Mouse (Mus musculus): Measurements from ENCODE around the gene Gm49395. TPM values are rescaled to one million over a fixed set of nuclear protein-coding genes. Genes with fewer than 3 reads are reported as not detected.

Gene Gm49395
- polyA plus RNA-seq, 1 experiment, result 9.0 TPM

- 85% methylated on average over 4 of the region's 4 CpGs for WGBS
- H3K4me3 ChIP-seq (ENCODE audit: low read depth, low read length), result no peak overlapping the region
- H3K4me1 ChIP-seq (ENCODE audit: control insufficient read depth, insufficient read depth, insufficient read length, low read length), result no peaks in the 10 kb centered on the region
- no peak for TF ChIP-seq POLR2A (IDR thresholded peaks at IDR 0.05; ENCODE audit: low read depth, low read length)
- TF ChIP-seq CTCF (IDR thresholded peaks at IDR 0.05; ENCODE audit: extremely low read depth, insufficient read length, insufficient replicate concordance, low read depth, low read length), result no peak
- H3K36me3 ChIP-seq (ENCODE audit: control insufficient read depth, insufficient read depth, low read length), result peaks cover 5% of the 10 kb centered on the region
- no peaks in the 10 kb centered on the region for H3K27me3 ChIP-seq (ENCODE audit: control insufficient read depth, insufficient read depth, low read length)
- no peak overlapping the region for H3K27ac ChIP-seq (ENCODE audit: insufficient read depth, low read depth, low read length)
These were observed 102.1 kb downstream of the Gm49395 start for GRCm38 (mm10) chr13:114999582-114999981.

DNA sequence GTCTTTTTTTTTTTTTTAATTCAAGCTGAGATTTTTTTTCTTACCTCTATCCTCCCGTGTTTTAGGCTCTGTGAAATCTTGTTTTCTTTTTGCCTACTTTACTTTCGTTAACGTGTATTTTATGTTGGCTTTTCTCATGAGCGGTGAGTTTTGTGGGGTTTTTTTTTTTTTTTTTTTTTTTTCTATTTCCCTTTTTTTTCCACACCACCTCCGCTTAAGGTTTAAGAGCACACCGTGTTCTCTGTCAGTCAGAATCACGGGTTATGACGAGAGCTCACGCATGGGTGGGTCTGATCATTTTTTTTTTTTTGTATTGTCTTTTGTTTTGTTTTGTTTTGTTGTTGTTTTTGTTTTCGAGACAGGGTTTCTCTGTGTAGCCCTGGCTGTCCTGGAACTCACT, 103.6 kb downstream of the Gm49395 start:
- 90% methylated on average over 10 of the region's 10 CpGs for WGBS
- no peaks in the 10 kb centered on the region for H3K4me1 ChIP-seq (ENCODE audit: control insufficient read depth, insufficient read depth, insufficient read length, low read length)
- H3K27me3 ChIP-seq (ENCODE audit: control insufficient read depth, insufficient read depth, low read length), result no peaks in the 10 kb centered on the region
- no peak overlapping the region for H3K27ac ChIP-seq (ENCODE audit: insufficient read depth, low read depth, low read length)
- H3K4me3 ChIP-seq (ENCODE audit: low read depth, low read length), result no peak overlapping the region
- peaks cover 6% of the 10 kb centered on the region for H3K36me3 ChIP-seq (ENCODE audit: control insufficient read depth, insufficient read depth, low read length)
- TF ChIP-seq CTCF (IDR thresholded peaks at IDR 0.05; ENCODE audit: extremely low read depth, insufficient read length, insufficient replicate concordance, low read depth, low read length), result no peak
- TF ChIP-seq POLR2A (IDR thresholded peaks at IDR 0.05; ENCODE audit: low read depth, low read length), result no peak

- WGBS, result 77% methylated on average over 14 of the region's 14 CpGs
- H3K27ac ChIP-seq (ENCODE audit: insufficient read depth, low read depth, low read length), result no peak overlapping the region
- no peak overlapping the region for H3K4me3 ChIP-seq (ENCODE audit: low read depth, low read length)
- H3K4me1 ChIP-seq (ENCODE audit: control insufficient read depth, insufficient read depth, insufficient read length, low read length), result no peaks in the 10 kb centered on the region
- TF ChIP-seq CTCF (IDR thresholded peaks at IDR 0.05; ENCODE audit: extremely low read depth, insufficient read length, insufficient replicate concordance, low read depth, low read length) (no peak), POLR2A (IDR thresholded peaks at IDR 0.05; ENCODE audit: low read depth, low read length) (no peak)
- no peaks in the 10 kb centered on the region for H3K27me3 ChIP-seq (ENCODE audit: control insufficient read depth, insufficient read depth, low read length)
- H3K36me3 ChIP-seq (ENCODE audit: control insufficient read depth, insufficient read depth, low read length), result peaks cover 10% of the 10 kb centered on the region; the same call in 1 of the 2 replicates
These were observed 109.3 kb downstream of the Gm49395 start for GRCm38 (mm10) chr13:114992260-114993014.

DNA sequence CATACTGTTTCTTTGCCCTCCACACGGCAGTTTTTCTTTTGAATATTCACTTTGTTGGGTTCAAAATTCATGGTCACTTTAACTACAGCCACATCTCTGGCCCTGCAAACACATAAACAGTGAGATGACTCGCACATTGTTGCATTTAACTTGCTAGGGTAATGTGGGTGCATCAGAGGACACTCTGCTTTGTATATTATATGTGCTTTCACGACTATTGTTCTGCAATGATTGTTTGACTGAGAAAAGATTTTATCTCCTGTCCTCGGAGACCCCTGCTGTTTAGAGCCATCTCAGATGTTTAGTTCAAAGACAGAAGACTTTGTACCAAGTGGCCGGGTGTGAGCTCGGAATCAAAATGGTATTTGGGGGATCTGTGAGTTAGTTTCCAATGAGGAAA, 114.1 kb downstream of the Gm49395 start:
- Histone ChIP-seq H3K4me3 (ENCODE audit: low read depth, low read length) (no peak overlapping the region), H3K27ac (ENCODE audit: insufficient read depth, low read depth, low read length) (no peak overlapping the region), H3K36me3 (ENCODE audit: control insufficient read depth, insufficient read depth, low read length) (peaks cover 7% of the 10 kb centered on the region; the same call in 1 of the 2 replicates), H3K27me3 (ENCODE audit: control insufficient read depth, insufficient read depth, low read length) (no peaks in the 10 kb centered on the region), H3K4me1 (ENCODE audit: control insufficient read depth, insufficient read depth, insufficient read length, low read length) (no peaks in the 10 kb centered on the region)
- TF ChIP-seq POLR2A (IDR thresholded peaks at IDR 0.05; ENCODE audit: low read depth, low read length) (no peak), CTCF (IDR thresholded peaks at IDR 0.05; ENCODE audit: extremely low read depth, insufficient read length, insufficient replicate concordance, low read depth, low read length) (no peak)
- WGBS, result 76% methylated on average over 6 of the region's 6 CpGs

GRCm38 (mm10) chr13:114987161-114987560, 114.6 kb downstream of the Gm49395 start:
- no peaks in the 10 kb centered on the region for H3K4me1 ChIP-seq (ENCODE audit: control insufficient read depth, insufficient read depth, insufficient read length, low read length)
- no peaks in the 10 kb centered on the region for H3K27me3 ChIP-seq (ENCODE audit: control insufficient read depth, insufficient read depth, low read length)
- peaks cover 6% of the 10 kb centered on the region; the same call in 1 of the 2 replicates for H3K36me3 ChIP-seq (ENCODE audit: control insufficient read depth, insufficient read depth, low read length)
- TF ChIP-seq POLR2A (IDR thresholded peaks at IDR 0.05; ENCODE audit: low read depth, low read length), result no peak
- peak; percentile 21; the same call in 1 of the 2 replicates for TF ChIP-seq CTCF (IDR thresholded peaks at IDR 0.05; ENCODE audit: extremely low read depth, insufficient read length, insufficient replicate concordance, low read depth, low read length)
- H3K4me3 ChIP-seq (ENCODE audit: low read depth, low read length), result no peak overlapping the region
- no peak overlapping the region for H3K27ac ChIP-seq (ENCODE audit: insufficient read depth, low read depth, low read length)
- WGBS, result 74% methylated on average over 2 of the region's 2 CpGs

Other genes starting within 250 kb of the Gm49395 start
- 0.42 and 1.2 TPM in 2 replicates for gene Itga2, start 169.8 kb downstream of the Gm49395 start, polyA plus RNA-seq (2012; rRNA removed)
- gene Pelo, start 11.7 kb downstream of the Gm49395 start, polyA plus RNA-seq (2012; rRNA removed), result 11.8 and 17.8 TPM in 2 replicates
- gene Itga1, start within 50 bp of the Gm49395 start, polyA plus RNA-seq (2012; rRNA removed), result 3.5 and 4.2 TPM in 2 replicates

All from small intestine, adult 2 months (tissue).